Mouse (Mus musculus) testis, adult 2 months (tissue): Measurements from ENCODE around the gene Ddx39b.

ENCODE experiments used
- CTCF ChIP-seq: fragments of 200-500 bp; IDR thresholded peaks from 2 replicates; pipeline ENCODE4 v1.5.1; 2012; ENCODE audit warnings: low read depth, mild to moderate bottlenecking, inconsistent platforms, low read length, moderate library complexity; ENCODE audit not compliant: control insufficient read depth, insufficient read depth, insufficient replicate concordance
- POLR2A ChIP-seq: fragments of 200-500 bp; IDR thresholded peaks from 2 replicates; pipeline ENCODE4 v1.6.1; 2012; ENCODE audit warnings: low read depth, mild to moderate bottlenecking, inconsistent platforms, low read length, moderate library complexity; ENCODE audit not compliant: control insufficient read depth

GRCm38 (mm10) chr17:35261651-35262050, 20.1 kb downstream of the Ddx39b start:
- TF ChIP-seq CTCF (no peak), POLR2A (no peak)
